Mouse (Mus musculus) effector memory CD4-positive, alpha-beta T cell, adult 5 months (primary cell): Measurements from ENCODE around the gene F2rl1. TPM values are rescaled to one million over a fixed set of nuclear protein-coding genes. Genes with fewer than 3 reads are reported as not detected.

ENCODE experiments used
- polyA plus RNA-seq: library from polyadenylated mRNA; unstranded; fragments of 100-300 nt; shearing (Covaris generic); gene quantifications from one replicate; pipeline ENCODE4 v1.2.1, GENCODE M21; 2017

Gene F2rl1
- polyA plus RNA-seq = 17.1 TPM

GRCm38 (mm10) chr13:95524674-95525491, at the start of gene F2rl1:
TSS of gene F2rl1 (minus strand) at chr13:95525227.

GRCm38 (mm10) chr13:95478671-95479413, 46.2 kb downstream of the F2rl1 start, which contains the start of gene S100z:
TSS of gene S100z (minus strand) at chr13:95478721.

Other genes starting within 250 kb of the F2rl1 start
- 4.2 TPM for gene Zbed3, start 201.6 kb downstream of the F2rl1 start, polyA plus RNA-seq
- 42.9 TPM for gene Aggf1, start 149.9 kb downstream of the F2rl1 start, polyA plus RNA-seq
- gene Crhbp, start 80.3 kb downstream of the F2rl1 start, polyA plus RNA-seq = not detected
- not detected for gene S100z, start 46.5 kb downstream of the F2rl1 start, polyA plus RNA-seq
- gene F2r, start 93.3 kb upstream of the F2rl1 start, polyA plus RNA-seq = 28.0 TPM
- gene F2rl2, start 171.6 kb upstream of the F2rl1 start, polyA plus RNA-seq = 2.9 TPM